Mouse (Mus musculus) limb, embryonic 11.5 days (tissue): ENCODE data around the gene Usp53. TPM values are rescaled to one million over a fixed set of nuclear protein-coding genes. Genes with fewer than 3 reads are reported as not detected.
A peak's percentile ranks its signal among the peaks of the same experiment; 100 is the strongest.

Experiments
- ATAC-seq: fragments of 200-750 bp; cut with Nextera tagmentation; 2 replicates; pipeline ENCODE4 v1.8.0; 2017; ENCODE audit warnings: low read depth; ENCODE audit not compliant: insufficient number of reproducible peaks, low FRiP score, low TSS enrichment
- DNase-seq: peaks from one replicate; pipeline ENCODE4 v3.0.0-alpha.2; 2015; ENCODE audit warnings: low spot score
- H3K27ac ChIP-seq: fragments of 300-500 bp; sonication (generic); replicated peaks from 2 replicates; pipeline ENCODE4 v1.5.1; 2014; ENCODE audit warnings: low read depth, mild to moderate bottlenecking, low read length
- H3K27me3 ChIP-seq: fragments of 300-500 bp; sonication (generic); 2 replicates; pipeline ENCODE4 v1.6.1; 2014; ENCODE audit warnings: mild to moderate bottlenecking, low read length, mixed read lengths; ENCODE audit not compliant: control insufficient read depth, insufficient read depth
- H3K36me3 ChIP-seq: fragments of 300-500 bp; sonication (generic); 2 replicates; pipeline ENCODE4 v1.6.1; 2014; ENCODE audit warnings: mild to moderate bottlenecking, low read length, moderate library complexity, mixed read lengths; ENCODE audit not compliant: control insufficient read depth, insufficient read depth
- H3K4me1 ChIP-seq: fragments of 300-500 bp; sonication (generic); 2 replicates; pipeline ENCODE4 v1.6.1; 2014; ENCODE audit warnings: low read length, mixed read lengths; ENCODE audit not compliant: control insufficient read depth, insufficient read depth
- H3K4me2 ChIP-seq: fragments of 300-500 bp; sonication (generic); 2 replicates; pipeline ENCODE4 v1.6.1; 2014; ENCODE audit warnings: low read depth, mild to moderate bottlenecking, moderate library complexity; ENCODE audit not compliant: severe bottlenecking
- H3K4me3 ChIP-seq: fragments of 300-500 bp; sonication (generic); 2 replicates; pipeline ENCODE4 v1.5.1; 2014; ENCODE audit warnings: low read depth, low read length
- H3K9ac ChIP-seq: fragments of 300-500 bp; sonication (generic); 2 replicates; pipeline ENCODE4 v1.6.1; 2014; ENCODE audit warnings: mild to moderate bottlenecking, low read length
- H3K9me3 ChIP-seq: fragments of 300-500 bp; sonication (generic); 2 replicates; pipeline ENCODE4 v1.6.1; 2016; ENCODE audit warnings: low read length; ENCODE audit not compliant: control insufficient read depth
- WGBS: fragments of 180-500 bp; shearing (Covaris S2); extraction: QIAGEN DNeasy Blood & Tissue Kit; methylation state at CpG from one replicate; pipeline ENCODE4 v1.1.7; 2014; 5-methylcytosine and 5-hydroxymethylcytosine counted together
- polyA plus RNA-seq: library from polyadenylated mRNA; unstranded; fragments of >200 nt; fragmentation: Nextera tagmentation; extraction: Ambion mirVana; gene quantifications from 2 replicates; pipeline ENCODE4 v1.2.1, GENCODE M21; 2014

Usp53 gene
- polyA plus RNA-seq, 1 experiment from 2014 or later: 5.7 TPM

DNA sequence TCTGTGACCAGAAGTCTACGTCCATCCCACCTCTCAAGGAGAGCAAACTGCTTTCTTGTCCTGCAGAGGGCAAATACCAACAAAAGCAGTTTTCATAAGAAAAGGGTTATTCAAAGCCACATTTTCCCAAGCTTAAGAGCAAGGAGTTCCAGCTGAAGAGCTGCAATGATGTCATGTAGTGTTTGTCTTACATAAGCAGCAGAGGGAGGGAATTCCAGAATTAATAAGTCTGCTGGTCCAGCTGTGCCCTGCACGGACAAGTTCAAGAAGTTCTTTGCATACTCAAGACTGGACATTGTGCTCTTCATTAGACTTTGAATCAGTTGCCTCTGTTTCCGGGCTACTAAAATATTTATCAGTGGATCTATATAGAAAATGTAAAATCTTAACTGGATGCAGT lies 16.7 kb upstream of the Usp53 start:
- Histone ChIP-seq H3K9ac (no peak overlapping the region), H3K27ac (no peak overlapping the region), H3K4me3 (no peak overlapping the region), H3K9me3 (no peaks in the 10 kb centered on the region), H3K27me3 (no peaks in the 10 kb centered on the region), H3K36me3 (no peaks in the 10 kb centered on the region), H3K4me2 (no peak overlapping the region), H3K4me1 (no peaks in the 10 kb centered on the region)
- no peak for DNase-seq
- 81% methylated on average over 3 of the region's 3 CpGs for WGBS
- ATAC-seq: no peak

DNA sequence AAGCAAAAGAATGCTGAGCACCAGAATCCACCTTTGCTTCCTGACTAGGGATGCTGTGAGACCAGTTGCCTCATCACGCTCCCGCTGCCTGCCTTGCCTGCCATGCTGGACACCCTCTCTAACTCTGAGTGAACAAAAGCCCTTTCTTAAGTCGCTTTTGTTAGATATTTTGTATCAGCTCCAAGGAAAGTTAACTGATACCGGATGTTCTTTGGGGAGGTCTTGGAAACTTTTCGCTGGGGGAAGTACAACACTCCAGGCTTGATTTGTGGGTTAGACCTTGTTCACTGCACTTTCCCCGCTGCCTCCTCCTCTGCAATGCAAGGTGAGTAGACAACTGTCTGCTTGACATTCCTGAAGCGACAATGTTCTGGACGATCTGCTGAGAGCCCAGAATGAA lies 14.2 kb upstream of the Usp53 start:
- 84% methylated on average over 8 of the region's 8 CpGs for WGBS
- H3K4me1 ChIP-seq: no peaks in the 10 kb centered on the region
- no peak overlapping the region for H3K4me2 ChIP-seq
- no peaks in the 10 kb centered on the region for H3K9me3 ChIP-seq
- H3K27me3 ChIP-seq: no peaks in the 10 kb centered on the region
- ATAC-seq (no peak), DNase-seq (no peak)
- H3K36me3 ChIP-seq: no peaks in the 10 kb centered on the region
- no peak overlapping the region for H3K9ac ChIP-seq
- no peak overlapping the region for H3K27ac ChIP-seq
- H3K4me3 ChIP-seq: no peak overlapping the region

DNA sequence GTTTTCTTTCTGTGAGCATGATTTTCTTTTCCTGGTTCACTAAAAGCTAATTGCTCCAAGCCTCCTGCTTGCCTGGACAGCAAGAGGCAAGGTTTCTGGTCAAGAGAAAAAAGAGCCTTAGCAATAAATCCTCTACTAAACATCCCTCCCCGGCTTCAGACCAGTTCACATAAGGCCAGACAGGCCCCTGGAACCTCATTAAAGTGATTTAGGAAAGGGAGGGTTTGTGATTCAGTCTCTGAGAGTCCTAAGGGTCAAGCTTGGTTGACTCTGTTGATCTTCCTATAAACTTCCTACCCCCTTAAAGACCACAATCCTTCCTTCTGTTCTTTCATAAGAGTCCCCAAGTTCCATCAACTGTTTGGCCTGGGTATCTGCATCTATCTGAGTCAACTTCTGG lies 12.7 kb upstream of the Usp53 start:
- Histone ChIP-seq H3K27me3 (no peaks in the 10 kb centered on the region), H3K4me2 (no peak overlapping the region), H3K4me3 (no peak overlapping the region), H3K9me3 (no peaks in the 10 kb centered on the region), H3K36me3 (no peaks in the 10 kb centered on the region), H3K27ac (no peak overlapping the region), H3K4me1 (no peaks in the 10 kb centered on the region), H3K9ac (no peak overlapping the region)
- ATAC-seq (no peak), DNase-seq (no peak)
- WGBS: 25% methylated on average over 1 of the region's 1 CpGs

DNA sequence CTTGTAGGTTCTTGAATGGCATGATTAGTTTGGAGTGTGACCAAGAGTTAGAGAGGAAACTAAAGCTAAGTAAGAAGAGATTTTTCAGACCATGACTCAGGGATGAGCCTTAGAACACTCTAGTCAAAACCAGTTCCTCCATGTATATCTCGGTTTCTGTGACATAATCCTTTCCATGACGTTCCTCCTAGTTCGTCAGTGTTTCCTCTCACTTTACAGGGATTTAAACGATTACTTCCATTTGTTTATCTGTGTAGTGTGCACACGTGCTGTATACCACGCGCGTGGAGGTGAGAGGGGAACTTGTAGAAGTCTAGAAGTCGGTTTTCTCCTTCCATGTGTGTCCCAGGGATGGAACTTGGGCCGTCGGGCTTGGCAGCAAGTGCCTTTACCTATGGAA lies 2.6 kb upstream of the Usp53 start:
- Histone ChIP-seq H3K27ac (no peak overlapping the region), H3K9me3 (no peaks in the 10 kb centered on the region), H3K4me3 (no peak overlapping the region), H3K27me3 (no peaks in the 10 kb centered on the region), H3K36me3 (no peaks in the 10 kb centered on the region), H3K4me2 (no peak overlapping the region), H3K9ac (no peak overlapping the region), H3K4me1 (peaks cover 3% of the 10 kb centered on the region; the same call in 1 of the 2 replicates)
- 93% methylated on average over 11 of the region's 11 CpGs for WGBS
- ATAC-seq (no peak), DNase-seq (no peak)

DNA sequence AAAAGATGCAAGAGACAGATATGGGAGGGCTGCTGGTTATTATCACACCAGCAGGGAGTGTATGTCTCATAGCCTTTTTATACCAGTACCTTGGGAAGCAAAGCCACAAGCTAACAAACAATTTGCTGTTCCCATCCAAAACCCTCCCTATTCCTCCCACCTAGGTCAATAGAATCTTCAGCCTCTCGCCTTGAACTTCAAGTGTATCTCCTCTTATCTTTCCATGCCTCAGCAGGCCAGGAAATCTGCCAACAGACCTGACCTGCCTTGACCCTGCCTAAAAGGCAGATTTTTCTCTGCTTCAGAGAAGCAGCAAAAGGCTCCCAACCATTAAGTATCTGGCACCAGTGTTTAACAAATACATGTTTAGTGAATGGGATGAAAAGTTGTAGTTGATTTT lies 2.1 kb upstream of the Usp53 start:
- no peak overlapping the region for H3K27ac ChIP-seq
- H3K27me3 ChIP-seq: no peaks in the 10 kb centered on the region
- H3K4me3 ChIP-seq: no peak overlapping the region
- H3K36me3 ChIP-seq: no peaks in the 10 kb centered on the region
- H3K4me1 ChIP-seq: peaks cover 3% of the 10 kb centered on the region; the same call in 1 of the 2 replicates
- no peaks in the 10 kb centered on the region for H3K9me3 ChIP-seq
- DNase-seq: no peak
- no peak overlapping the region for H3K9ac ChIP-seq
- WGBS: 69% methylated on average over 1 of the region's 1 CpGs
- H3K4me2 ChIP-seq: no peak overlapping the region
- ATAC-seq: no peak

DNA sequence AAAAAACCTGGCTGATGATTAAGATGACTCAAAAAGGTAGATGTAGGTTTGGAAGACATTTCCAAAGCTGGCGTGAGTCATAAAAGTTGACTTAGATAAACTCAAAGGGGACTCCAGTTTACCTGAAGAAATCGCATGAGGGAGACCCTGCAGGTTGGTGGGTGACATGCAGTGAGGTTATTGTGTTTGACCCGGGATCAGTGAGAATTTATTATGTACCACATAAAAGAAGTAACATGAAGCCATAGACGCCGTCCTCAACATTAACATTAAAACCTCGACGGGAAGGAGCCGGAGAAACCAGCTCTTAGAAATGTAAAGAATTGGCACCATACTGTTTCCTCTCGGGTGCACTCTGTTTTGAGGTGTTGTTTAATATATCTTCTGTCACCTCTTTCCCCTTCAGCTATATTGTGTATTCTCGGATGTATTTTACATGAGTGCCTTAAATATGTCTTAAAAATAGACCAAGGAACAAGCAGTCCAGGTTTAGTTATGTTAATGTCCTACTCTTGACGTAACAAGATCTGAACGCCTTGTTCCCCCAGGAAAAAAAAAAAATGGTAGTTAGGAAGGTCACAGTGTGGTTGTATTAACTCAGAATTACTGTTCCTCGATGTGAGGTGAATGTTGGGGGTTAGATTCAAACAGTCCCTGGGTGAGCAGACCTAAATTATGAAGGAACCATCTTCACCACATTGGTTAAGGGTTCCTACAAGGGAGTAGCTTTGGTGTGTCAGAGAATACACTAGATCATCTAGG lies 1.1 kb upstream of the Usp53 start:
- H3K27me3 ChIP-seq: no peaks in the 10 kb centered on the region
- peaks cover 3% of the 10 kb centered on the region; the same call in 1 of the 2 replicates for H3K4me1 ChIP-seq
- peak overlapping the region; percentile 97 for H3K9ac ChIP-seq
- no peaks in the 10 kb centered on the region for H3K36me3 ChIP-seq
- H3K27ac ChIP-seq: peak overlapping the region; percentile 93
- DNase-seq (peak; percentile 59), ATAC-seq (no peak)
- peak overlapping the region; percentile 76 for H3K4me3 ChIP-seq
- no peaks in the 10 kb centered on the region for H3K9me3 ChIP-seq
- 17% methylated on average over 13 of the region's 13 CpGs for WGBS
- peak overlapping the region; percentile 68 for H3K4me2 ChIP-seq

DNA sequence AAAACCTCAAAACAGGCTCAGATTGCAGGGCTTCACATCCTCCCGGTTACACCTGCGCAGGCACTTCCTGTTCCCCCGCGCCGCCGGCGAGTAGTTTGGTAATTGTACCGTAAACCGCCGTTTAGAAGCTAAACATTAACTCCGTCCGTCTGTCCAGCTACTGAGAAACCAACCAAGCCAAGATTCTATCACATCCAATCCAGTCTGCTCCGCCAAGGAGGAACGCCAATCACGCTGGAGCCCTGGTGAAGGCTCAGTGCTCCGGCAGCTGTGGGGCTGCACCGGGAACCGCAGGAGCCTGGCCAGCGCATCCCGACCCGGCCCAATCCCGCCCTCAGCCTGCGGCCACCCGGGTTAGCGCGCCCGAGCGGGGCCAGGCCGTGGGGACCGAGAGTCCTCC lies 461 bp downstream of the Usp53 start:
- Histone ChIP-seq H3K27me3 (no peaks in the 10 kb centered on the region), H3K9me3 (no peaks in the 10 kb centered on the region), H3K4me1 (peaks cover 3% of the 10 kb centered on the region; the same call in 1 of the 2 replicates), H3K27ac (peak overlapping the region; percentile 84), H3K4me3 (peak overlapping the region; percentile 76), H3K4me2 (peak overlapping the region; percentile 68), H3K36me3 (no peaks in the 10 kb centered on the region), H3K9ac (peak overlapping the region; percentile 67)
- ATAC-seq (peak; percentile 88; the same call in 1 of the 2 replicates), DNase-seq (no peak)
- WGBS: 0% methylated on average over 30 of the region's 30 CpGs

DNA sequence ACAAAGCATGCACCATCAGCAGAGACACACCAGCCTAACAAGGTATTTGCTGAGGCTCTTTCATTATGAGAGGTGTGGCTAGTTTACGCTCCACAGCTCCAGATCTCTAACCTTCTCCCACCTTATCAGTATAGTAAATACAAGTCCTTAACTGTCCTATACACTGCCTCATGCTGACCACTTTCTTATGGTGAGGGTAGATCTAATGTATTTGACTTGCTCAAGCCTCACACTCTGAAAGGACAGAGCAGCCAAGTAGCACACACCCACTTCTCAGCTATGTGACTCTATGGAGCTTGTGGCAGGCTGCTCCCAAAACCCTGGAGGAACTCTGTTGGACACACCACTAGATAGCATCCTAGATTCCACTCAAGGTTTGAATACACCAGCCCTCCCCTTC lies 8.3 kb downstream of the Usp53 start:
- no peaks in the 10 kb centered on the region for H3K9me3 ChIP-seq
- ATAC-seq: no peak
- H3K9ac ChIP-seq: no peak overlapping the region
- no peak overlapping the region for H3K4me2 ChIP-seq
- no peaks in the 10 kb centered on the region for H3K27me3 ChIP-seq
- DNase-seq: no peak
- H3K36me3 ChIP-seq: no peaks in the 10 kb centered on the region
- peaks cover 7% of the 10 kb centered on the region; the same call in 1 of the 2 replicates for H3K4me1 ChIP-seq
- no peak overlapping the region for H3K27ac ChIP-seq
- 100% methylated on average over 1 of the region's 1 CpGs for WGBS
- H3K4me3 ChIP-seq: no peak overlapping the region

DNA sequence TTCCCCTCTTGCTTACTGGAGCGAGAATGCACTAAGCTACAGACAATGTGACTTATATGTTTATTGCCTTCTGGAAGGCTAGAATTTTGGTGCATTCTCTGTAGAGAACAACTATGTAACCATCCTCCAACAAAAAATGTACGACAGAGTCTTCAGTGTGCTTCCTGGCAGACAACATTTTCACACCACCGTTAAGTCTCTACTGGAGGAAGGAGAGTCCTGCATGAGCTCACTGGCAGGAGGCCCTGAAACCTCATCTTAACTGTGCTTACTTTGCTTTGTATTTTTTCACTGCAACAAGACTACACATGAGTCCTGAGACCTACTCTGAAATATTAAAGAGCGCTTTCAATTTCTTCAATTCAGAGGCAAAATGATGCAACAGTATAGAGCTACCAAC lies 8.9 kb downstream of the Usp53 start:
- ATAC-seq: no peak
- Histone ChIP-seq H3K9me3 (no peaks in the 10 kb centered on the region), H3K9ac (no peak overlapping the region), H3K4me3 (no peak overlapping the region), H3K27me3 (no peaks in the 10 kb centered on the region), H3K4me1 (peaks cover 7% of the 10 kb centered on the region; the same call in 1 of the 2 replicates), H3K4me2 (no peak overlapping the region), H3K27ac (no peak overlapping the region), H3K36me3 (no peaks in the 10 kb centered on the region)
- 82% methylated on average over 4 of the region's 4 CpGs for WGBS
- no peak for DNase-seq
